Mouse (Mus musculus) v-Abl transformed pro-B cells (cell line): ENCODE measurements at regions not wholly inside any gene's neighbourhood (a gene's known extent, or its start where the extent isn't known, plus 50 kb on each side); places are given as distances from the start of the nearest gene placed in this dataset.

Experiments
- in situ Hi-C, 2 experiments: fragments of 400-800 bp; cut with MboI; formaldehyde crosslinking; loops; one replicate each; pipeline ENCODE4 v1.15.1; 2025; ENCODE audit not compliant: unreplicated experiment in 2 of 2

DNA sequence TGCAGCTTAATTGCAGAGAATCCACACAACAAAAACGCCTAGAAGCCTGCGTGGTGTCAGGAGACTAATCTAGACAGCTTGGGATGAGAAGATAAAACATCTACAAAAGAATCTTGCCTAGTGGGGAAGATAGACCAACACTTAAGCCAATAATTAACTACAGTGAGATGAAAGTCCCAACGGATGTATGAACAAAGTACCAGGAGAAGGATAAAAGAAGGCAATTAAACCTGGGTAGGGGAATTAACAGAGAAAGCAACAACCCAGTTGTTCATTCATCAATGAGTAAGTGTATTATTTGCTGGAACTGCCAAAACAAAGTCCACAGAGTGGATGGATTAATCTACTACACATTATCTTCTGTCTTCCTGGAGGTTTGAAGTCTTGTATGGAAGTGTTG is 99.8 kb downstream of the Olfm4 start:
- in situ Hi-C loops, result no loop called here

DNA sequence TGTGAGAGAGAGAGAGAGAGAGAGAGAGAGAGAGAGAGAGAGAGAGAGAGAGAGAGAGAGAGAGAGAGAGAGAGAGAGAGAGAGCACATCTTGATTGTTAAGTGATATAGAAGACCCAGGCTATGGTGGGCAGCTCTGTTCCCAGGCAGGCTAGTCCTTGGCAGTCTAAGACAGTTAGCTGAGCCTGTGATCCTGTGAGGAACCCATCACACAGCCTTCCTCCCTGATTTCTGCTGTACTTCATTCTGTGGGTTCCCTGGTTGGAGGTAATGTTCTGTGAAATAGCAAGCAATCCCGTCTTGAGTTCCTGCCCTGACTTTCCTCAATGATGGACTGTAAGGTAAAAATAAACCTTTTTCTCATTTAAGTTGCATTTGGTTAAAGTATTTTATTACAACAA is 113.4 kb downstream of the Olfm4 start:
- in situ Hi-C loops, result no loop called here

DNA sequence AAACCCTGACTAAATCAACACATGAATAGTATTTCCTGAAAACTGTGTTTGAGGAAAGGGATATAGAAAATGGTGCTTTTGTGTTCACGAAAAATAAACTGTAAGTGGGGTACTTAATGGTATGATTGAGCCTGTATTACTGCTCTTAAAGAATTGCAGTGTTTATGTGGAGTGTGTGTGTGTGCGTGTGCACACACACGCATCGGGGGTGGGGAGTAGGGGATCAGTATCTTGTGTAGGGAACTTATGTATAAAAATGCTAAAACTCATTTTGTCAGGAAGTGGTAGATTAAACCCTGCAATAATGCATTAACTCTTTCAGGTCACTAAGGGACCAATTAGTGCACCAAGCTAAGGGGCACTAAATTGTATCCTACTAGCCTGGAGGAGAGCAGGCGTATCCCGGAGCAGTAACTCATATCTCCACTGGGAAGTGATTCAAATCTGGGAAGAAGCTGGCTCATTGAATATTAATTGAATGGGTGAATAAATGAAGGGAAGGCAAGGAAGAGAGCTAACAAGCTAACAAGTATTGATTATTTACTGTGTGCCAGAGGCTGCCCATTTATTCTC is 129.3 kb downstream of the Olfm4 start:
- in situ Hi-C loops, result no loop called here

DNA sequence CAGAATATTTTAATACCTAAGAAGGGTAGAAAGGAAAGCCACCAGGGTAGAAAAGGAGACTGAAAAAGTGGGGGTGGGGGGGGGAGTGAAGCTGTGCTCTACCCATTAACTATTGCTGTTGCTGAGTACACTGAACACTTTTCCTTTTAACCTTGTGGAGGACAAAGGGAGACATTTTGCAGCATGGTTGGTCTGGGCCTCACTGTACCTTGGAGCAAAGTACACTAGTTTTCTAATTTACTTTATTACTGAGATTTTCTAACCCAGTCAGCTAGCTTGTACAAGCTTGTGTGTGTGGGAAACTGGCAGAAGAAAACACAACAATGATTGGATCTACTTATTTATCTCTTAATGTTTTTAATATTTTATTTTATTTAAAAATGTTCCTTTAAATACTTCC is 130.4 kb downstream of the Olfm4 start:
- in situ Hi-C loops, result no loop called here

DNA sequence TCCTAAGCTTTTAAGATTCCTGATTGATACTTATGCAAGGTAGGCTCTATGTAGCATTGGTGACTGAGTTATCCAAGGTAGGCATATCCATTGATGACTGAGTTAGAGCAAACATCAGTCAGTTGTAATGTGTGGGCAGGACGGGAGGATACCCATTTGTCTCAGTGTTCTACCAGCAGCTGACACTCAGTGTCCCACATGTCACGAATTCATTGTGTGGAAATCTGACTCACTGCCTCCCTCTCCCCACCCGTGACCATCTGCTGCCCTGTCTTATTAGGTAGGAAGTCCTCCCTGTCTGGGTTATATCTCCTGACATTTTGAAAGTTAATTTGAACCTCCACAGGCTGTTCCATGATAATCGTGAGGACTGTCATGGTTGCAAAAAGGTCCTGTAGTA is 141.3 kb downstream of the Olfm4 start:
- in situ Hi-C loops, result no loop called here

DNA sequence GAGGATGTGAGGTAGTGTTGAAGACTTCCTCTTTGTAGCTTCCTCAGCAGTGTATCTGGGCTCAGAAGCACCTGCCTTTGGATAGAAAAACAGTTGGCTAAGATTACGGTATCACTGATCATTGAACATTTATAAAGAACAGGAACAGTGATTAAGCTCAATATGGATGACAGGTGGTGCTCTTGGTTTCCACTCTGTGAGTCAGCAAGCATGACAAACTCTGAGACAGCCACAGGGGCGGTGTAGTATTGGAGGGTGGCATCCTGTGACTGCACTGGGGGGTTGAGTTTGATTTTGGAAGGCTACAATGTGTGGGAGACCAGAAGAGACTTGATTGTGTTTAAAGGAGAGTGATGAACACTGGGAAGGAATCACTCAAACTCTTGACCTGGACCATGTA is 144.3 kb downstream of the Olfm4 start:
- in situ Hi-C loops, result no loop called here

DNA sequence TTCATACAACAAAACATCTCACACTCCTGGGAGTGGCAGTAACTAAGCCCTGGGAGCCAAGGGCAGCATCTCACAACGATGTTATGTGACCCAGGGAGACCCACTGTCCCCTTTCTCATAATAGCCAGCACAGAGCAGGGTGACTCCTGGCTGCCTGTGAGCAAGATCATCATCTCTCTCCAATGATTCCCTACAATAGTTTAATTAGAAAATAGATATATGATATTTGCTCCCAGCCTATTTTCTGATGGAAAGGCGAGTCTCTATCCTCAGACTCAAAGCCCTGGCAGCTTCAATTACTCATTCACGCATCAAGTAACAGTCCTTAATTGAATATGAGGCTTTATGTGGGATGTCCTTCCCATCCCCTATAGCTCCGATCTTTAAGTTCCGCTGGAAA is 153.7 kb downstream of the Olfm4 start:
- in situ Hi-C loops, result no loop called here

DNA sequence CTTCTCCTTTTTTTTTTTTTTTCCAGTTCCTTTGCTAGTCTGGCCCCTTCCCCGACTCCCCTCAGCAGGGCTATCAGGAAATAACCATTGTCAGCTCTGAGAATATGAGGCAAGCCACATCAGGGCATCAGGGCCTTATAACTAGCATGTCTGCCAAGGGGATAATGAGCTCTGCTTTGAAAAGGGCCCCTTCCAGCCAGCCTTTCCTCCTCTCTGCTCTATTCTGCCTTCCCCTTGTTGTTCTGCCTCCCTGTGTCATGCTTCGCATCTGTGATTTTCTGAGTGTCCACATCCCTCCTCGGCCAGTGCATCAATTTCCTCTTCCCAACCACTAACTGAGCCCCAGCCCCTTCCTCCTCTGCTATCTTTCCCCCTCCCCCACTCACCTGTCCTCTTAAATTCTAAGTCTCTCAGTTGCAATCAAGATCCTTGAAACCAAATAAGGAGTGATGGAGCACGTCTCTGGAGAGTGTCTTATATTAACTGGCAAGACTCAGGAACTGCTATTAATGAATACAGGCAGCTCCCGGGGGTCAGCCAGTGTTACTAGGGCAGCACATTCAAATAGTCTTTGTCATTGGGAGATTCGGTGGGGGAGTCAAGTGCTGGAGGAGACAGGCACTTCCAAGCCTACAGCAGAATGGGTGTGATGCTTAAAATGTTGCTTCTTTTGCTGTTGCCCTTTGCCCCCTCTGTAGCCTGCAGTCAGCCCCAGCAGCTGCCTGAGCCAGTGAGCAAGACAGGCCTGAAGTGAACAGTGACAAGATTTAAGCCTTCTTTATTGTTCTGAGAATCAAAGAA is 155.3 kb downstream of the Olfm4 start:
- in situ Hi-C loops, result no loop called here

DNA sequence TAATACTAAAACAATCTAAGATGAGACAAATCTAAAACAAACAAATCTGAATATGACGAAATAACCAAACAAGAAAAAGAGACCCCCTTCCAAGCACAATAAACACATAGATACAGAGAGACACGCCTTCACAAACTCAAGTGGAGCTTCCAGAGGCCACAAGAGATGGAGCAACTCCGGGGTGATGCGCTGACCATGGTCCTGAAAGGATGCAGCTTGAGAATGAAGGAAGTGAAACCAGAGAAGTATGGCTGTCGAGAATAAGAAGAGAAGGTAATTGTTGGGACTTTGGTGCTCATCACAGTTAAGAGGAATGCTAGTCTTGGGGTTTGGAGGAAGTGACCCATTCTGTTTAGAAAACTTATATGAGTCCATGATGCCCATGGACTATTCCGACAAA is 173.1 kb downstream of the Olfm4 start:
- in situ Hi-C loops, result no loop called here

DNA sequence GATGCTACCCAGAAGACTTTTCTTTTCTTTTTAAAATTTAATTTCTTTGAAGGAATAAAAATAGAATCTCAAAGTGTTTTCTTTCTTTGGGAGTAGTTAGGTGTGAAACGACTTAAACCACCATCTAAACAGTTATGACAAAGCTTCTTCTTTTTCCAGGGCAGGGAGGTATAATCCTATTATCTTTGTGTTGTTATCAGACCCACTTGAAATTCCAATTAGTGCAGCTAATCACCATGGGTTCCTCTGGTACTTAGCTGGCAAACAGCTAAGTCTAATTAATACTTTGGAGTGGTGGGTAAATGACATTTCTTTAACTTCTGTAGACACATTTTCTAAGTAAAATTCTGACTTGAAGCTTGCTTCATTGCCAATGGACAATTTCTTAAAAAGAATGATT is 185.3 kb downstream of the Olfm4 start:
- in situ Hi-C loops, result no loop called here

DNA sequence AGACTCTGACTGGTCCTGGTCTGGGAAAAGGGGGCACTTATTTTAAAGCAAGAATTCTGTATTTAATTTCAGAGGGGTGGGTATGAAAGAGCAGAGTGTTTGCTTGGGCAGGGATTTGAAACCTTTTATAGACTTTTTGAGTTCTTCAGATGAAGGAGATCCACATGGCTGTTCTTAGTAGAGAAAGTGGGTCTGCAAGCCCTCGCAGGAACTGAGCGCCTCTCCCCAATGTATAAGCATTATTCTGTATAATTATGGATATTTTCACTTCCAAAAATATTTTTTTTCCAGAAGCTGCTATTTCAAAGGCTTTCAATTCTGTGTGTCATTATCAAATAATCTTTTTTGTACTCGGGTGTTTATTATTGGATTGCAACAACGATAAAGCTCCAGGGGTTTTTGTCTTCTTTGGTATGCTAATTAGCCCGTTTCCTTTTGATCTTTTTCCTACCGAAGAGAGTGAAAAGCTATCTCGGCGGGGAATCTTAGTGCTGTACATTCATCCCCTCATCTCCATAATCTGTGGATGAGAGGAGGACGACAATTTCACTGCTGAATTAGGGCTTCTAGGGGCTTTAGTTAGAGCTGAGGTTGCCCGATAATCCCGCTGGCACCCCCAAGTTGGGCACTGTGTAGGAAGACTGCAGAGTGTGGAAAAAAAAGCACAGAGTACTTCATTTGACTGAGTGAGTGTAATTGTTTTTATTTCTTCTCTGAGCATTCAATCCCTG is 186.7 kb downstream of the Olfm4 start:
- in situ Hi-C loops, result no loop called here

DNA sequence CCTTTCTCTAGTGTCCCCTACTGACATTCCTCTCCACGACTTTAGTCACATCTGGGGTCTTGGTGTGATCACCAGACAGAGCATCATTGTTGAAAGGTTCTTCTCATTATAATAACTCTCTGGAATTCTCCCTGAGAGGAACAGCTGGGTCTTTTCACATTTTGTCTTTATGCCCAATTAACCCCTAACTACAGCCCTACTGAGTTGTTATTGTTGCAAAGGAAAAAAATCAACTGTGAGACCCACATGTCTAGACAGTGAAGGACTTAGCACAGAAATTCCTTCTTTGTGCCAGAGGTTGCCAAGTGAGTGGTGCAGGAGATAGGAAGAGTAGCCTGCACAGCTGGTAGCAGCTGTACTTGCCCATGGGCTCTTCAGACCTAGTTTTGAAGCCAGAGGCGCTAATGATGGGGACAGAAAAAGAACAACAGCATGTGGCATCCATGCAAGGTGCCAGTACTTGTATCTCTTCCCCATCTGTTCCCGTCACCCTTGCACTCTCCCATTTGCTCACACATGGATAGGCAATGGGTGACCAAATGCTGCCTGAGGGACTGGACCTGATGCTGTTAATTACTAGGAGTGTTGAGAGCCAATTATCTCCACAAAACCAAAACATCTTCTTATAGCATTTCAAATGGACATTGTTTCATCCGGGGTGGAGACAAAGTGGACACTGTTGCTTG is 189.1 kb downstream of the Olfm4 start:
- in situ Hi-C loops, result no loop called here

DNA sequence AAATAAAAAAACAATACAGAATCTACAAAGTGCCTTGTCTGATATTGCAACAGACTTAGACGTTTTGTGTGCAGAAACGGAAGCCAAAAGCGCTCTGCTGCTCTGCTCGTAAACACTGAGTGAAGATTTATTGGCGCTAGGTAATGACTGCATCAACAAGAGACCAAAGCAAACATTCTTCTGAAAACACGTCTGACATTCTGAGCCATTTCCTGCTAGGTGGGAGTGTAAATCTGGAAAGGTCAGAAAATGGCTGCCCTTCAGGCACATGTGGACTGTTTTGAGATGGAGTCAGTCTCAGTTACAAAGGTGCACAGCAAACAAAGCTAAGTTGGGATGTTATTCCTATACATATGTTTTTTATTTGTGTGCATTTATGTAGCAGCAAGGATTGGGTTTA is 192.6 kb downstream of the Olfm4 start:
- in situ Hi-C loops, result no loop called here

DNA sequence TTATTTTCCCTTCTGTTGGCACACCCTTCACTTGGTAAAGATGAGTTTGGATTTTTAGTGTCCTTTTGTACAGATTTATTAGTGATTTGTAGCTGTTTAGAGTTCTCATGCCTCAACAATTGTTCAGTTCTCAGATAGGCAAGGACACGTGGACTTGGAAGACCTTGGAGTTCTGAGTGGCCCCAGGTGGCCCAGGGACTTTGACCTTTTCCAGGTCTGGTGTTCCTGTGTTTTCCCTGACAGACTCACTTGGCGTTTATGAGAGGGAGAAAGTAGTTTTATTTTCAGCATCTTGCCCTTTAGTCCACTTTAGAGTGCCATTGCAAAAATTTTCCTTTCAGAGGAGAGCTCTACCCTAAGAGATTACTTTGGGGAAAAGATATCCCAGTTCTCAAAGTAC is 211.2 kb downstream of the Olfm4 start:
- in situ Hi-C loops, result no loop called here

DNA sequence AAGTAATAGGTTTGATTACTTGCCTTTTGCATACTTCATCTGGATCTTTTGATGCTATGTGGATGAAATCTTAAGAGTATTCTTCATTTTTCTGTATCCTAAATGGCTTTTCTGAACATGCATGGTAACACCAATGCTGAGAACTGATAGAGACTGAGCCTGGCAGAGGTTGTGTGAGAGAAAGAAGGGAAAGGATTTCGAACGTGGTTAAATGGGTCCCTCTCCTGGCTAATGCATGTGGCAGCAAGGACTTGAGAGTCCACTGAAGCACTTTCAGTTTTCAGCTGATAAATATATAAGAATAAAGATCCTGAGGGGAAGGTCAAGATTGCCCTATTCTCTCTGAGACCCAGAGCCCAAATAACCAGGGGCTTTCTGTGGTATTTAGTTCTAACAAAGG is 229.0 kb downstream of the Olfm4 start:
- in situ Hi-C loops, result loop anchor here in 1 of 2 experiments (25.0 kb wide), 1 partner anchor 826 kb away; the partner anchor contains the start of genes Mtrf1 and Naa16

DNA sequence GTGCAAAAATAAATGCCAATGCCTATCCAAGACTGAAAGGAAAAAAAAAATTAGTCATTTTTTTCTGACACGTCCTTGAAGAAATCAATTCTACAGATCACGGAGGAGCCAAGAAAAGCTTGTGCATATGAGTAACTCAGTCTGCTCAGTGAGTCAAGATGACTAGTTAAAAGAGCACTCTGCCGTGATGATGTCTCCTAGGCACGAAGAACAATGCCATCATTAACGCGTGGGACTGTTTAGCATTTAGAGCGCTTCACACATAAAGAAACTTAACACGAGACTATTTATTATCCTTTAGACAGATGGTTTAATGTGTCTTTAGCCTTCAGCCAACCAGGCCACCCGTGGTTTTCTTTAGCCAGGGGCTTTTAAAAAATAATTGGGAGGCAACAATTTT is 229.8 kb downstream of the Olfm4 start:
- in situ Hi-C loops, result loop anchor here in 1 of 2 experiments (25.0 kb wide), 1 partner anchor 826 kb away; the partner anchor contains the start of genes Mtrf1 and Naa16

DNA sequence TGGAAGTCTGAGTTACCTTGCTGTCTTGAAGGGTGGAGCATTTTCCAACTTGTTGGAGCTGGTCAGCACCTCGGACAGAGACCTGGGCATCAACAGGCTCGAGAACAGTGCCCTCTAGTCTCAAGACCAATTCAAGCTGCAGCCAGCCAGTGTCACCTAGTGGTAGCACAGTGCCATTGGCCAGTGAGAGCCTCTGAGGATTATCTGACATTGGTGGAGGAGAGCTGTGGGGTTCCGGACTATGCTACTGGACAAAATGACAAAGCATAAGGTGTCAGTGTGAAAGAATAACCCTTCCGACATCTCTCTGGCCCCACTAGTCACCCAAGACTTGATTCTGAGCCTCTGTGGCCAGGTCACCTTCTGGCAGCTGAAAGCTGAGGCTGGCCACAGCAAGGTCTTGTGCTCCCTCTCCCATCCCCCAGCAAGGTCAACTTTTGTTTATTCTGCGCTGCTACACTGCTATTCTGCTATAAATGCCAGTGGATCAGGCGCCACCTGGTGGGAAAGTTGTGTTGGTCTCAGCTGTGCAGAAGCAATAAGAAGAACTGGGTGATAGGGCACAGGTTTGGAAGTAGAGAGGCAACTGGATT is 232.2 kb downstream of the Olfm4 start:
- in situ Hi-C loops, result loop anchor here in 1 of 2 experiments (25.0 kb wide), 1 partner anchor 829 kb away; the partner anchor contains the start of genes Mtrf1 and Naa16

DNA sequence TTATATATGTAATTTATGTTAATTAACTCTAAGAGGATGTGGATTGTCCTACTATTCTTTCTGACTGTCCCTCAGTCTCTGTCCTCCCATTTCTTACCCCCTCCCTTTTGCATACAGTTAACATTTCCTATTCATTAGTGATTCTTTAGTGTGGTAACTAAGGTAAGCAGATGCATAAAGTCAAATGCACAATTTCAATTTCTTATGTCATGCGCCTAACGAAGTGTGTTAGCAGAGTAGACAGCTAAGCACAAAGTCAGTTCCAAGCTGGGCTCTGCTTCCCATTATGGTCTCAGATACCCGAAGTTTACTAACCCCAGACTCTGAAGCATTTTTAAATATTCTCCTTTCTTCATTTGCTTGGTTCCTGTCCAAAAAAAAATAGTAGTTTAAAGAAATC is 248.2 kb downstream of the Olfm4 start:
- in situ Hi-C loops, result no loop called here

DNA sequence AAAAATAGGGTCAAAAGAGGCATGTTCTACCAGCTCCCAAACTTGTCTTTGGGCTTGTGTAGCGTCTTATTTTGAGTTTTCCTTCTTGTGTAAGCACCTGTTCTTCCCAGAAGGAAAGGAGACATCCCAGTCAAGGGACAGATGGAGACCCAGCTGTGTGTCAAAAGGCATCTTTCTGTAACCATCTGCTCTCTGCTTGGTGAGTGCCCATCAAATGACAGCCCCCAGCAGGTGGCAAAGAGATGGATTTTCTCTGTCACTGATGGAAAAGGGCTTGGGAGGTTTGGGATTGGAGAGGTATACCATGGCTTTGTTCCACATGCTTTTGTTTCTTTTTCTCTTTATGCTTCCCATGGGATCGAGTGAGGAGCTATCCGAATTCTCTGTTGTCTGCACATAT is 249.1 kb downstream of the Olfm4 start:
- in situ Hi-C loops, result no loop called here

DNA sequence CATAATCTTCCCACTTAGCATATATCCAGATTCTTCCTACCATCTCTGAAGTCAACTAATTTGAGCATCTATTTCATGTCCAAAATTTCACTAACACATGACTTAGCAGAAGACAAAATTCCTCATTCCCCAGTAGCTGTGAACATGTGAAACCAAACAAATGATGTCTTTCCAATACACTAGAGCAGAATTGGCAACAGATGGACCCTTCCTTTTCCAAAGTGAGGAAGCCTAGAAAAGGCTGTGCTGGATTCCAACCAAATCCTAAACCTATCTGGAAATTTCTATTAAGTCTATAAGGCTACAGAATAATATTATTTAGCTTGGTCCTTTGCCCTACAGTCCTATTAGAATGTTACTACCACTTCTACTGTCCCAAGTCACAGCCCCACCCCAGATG is 253.3 kb downstream of the Olfm4 start:
- in situ Hi-C loops, result no loop called here

DNA sequence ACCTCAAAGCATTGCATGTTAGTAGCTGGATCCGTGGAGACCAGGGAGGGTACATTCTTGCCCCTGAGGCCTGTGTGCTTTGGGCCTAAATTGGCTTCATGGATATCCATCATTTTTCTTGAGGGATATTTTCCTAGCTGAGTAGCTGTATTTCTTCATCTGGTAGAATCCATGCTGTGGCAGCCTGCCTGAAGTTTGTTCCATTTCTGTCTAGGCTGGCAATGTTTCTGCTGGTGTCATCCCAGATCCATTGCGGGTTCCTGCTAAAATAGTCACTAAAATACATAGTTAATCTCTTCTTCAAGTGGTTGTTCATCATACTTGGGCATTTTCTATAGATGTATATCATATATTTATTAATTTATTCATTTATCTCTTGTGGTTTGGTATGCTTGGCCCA is 253.7 kb downstream of the Olfm4 start:
- in situ Hi-C loops, result no loop called here
